In genomic region chr7:91382281-91382680, GRCm38 (mm10) we compare ENCODE assay signal across 17 mouse cellular contexts.
"Had no signal": no experiment of that assay in that cellular context is flagged by ENCODE, and none has a peak within 500 bp of the region (broad histone marks: within the 10 kb centered on the region; RNA-seq: fewer than 3 reads in every experiment).

No protein-coding gene starts in this region.

- ATAC-seq: midbrain, embryonic 16.5 days had no signal

- H3K4me2 ChIP-seq: midbrain, embryonic 12.5 days; neural tube, embryonic 13.5 days; neural tube, embryonic 15.5 days; stomach, embryonic 15.5 days had no signal

- H3K4me3 ChIP-seq: midbrain, embryonic 10.5 days; midbrain, embryonic 12.5 days; myocyte; neural tube, embryonic 13.5 days; neural tube, embryonic 15.5 days; stomach, embryonic 15.5 days had no signal

- DNase-seq: lung, adult 18-20 months; lung, postnatal 14 days; lung, postnatal 4 days; midbrain, embryonic 14.5 days; right cerebral cortex, postnatal 14 days; thymus, adult 18-20 months; thymus, postnatal 14 days; thymus, postnatal 36 days had no signal

- H3K4me1 ChIP-seq: midbrain, embryonic 10.5 days; midbrain, embryonic 12.5 days; neural tube, embryonic 13.5 days; neural tube, embryonic 15.5 days; stomach, embryonic 15.5 days had no signal

- H3K9me3 ChIP-seq: midbrain, embryonic 10.5 days; midbrain, embryonic 12.5 days; neural tube, embryonic 13.5 days; neural tube, embryonic 15.5 days; stomach, embryonic 15.5 days had no signal

- H3K36me3 ChIP-seq: midbrain, embryonic 10.5 days; midbrain, embryonic 12.5 days; neural tube, embryonic 13.5 days; neural tube, embryonic 15.5 days; stomach, embryonic 15.5 days had no signal

- H3K27me3 ChIP-seq: midbrain, embryonic 12.5 days; neural tube, embryonic 13.5 days; neural tube, embryonic 15.5 days; stomach, embryonic 15.5 days had no signal

- H3K27ac ChIP-seq: liver, embryonic 14.5 days; midbrain, embryonic 10.5 days; midbrain, embryonic 12.5 days; neural tube, embryonic 13.5 days; neural tube, embryonic 15.5 days; stomach, embryonic 15.5 days; stomach, postnatal 0 days had no signal

- H3K9ac ChIP-seq: liver, embryonic 14.5 days; midbrain, embryonic 12.5 days; neural tube, embryonic 13.5 days; neural tube, embryonic 15.5 days; stomach, embryonic 15.5 days had no signal
